Mouse (Mus musculus) olfactory bulb, adult 2 months (tissue): ENCODE measurements around the gene Pkdrej.

ENCODE experiments used
- CTCF ChIP-seq: fragments of 200-500 bp; IDR thresholded peaks from 2 replicates; pipeline ENCODE4 v1.5.1; 2012; ENCODE audit warnings: low read depth, mild to moderate bottlenecking, low read length, moderate library complexity; ENCODE audit not compliant: insufficient read depth
- POLR2A ChIP-seq: fragments of 200-500 bp; IDR thresholded peaks from 2 replicates; pipeline ENCODE4 v1.6.1; 2012; ENCODE audit warnings: mild to moderate bottlenecking, low read depth, low read length, moderate library complexity; ENCODE audit not compliant: insufficient read depth

DNA sequence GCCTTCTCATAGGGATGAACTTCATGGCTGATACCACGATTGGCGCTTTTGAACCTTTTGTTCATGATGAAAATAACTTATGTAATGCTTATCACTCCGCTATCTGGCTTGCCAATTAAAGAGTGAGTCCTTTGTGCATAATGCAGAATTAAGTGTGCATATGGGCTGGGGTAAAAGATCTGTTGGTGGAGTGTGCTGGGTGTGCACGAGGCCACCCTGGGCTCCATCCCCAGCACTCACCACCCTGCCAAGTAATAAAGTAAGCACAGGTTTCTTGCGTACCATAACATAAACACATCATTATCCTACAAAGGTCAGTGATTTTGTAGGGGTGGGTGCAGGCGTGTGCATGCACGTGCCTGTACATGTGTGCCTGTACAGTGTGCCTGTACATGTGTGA is 46.5 kb downstream of the Pkdrej start:
- TF ChIP-seq POLR2A (no peak), CTCF (no peak)
